Mouse (Mus musculus) ES-Bruce4 (cell line): Measurements from ENCODE around the gene Slc25a33. TPM values are rescaled to one million over a fixed set of nuclear protein-coding genes. Genes with fewer than 3 reads are reported as not detected.

ENCODE experiments used
- H3K27ac ChIP-seq: 2 replicates; pipeline ENCODE4 v1.5.1; 2012; ENCODE audit warnings: low read length, inconsistent platforms; ENCODE audit not compliant: insufficient read depth
- H3K27me3 ChIP-seq: 2 replicates; pipeline ENCODE4 v1.6.1; 2012; ENCODE audit warnings: mild to moderate bottlenecking, low read length, inconsistent platforms; ENCODE audit not compliant: control insufficient read depth, poor library complexity, insufficient read depth, severe bottlenecking
- H3K36me3 ChIP-seq: 2 replicates; pipeline ENCODE4 v1.6.1; 2012; ENCODE audit warnings: inconsistent platforms, mild to moderate bottlenecking, low read length, moderate library complexity; ENCODE audit not compliant: control insufficient read depth, poor library complexity, insufficient read depth, severe bottlenecking
- H3K4me1 ChIP-seq: one replicate; pipeline ENCODE4 v1.8.1; 2011; ENCODE audit warnings: low read length; ENCODE audit not compliant: control insufficient read depth, insufficient read depth
- H3K4me3 ChIP-seq: 2 replicates; pipeline ENCODE4 v1.5.1; 2011; ENCODE audit warnings: low read depth, mild to moderate bottlenecking, low read length
- H3K9ac ChIP-seq: 2 replicates; pipeline ENCODE4 v1.6.1; 2012; ENCODE audit warnings: low read depth, mild to moderate bottlenecking, inconsistent platforms; ENCODE audit not compliant: poor library complexity, severe bottlenecking
- H3K9me3 ChIP-seq: replicated peaks from 2 replicates; pipeline ENCODE4 v1.6.1; 2012; ENCODE audit warnings: mild to moderate bottlenecking, low read length, inconsistent platforms; ENCODE audit not compliant: control insufficient read depth, poor library complexity, insufficient read depth, severe bottlenecking
- CTCF ChIP-seq: IDR thresholded peaks from one replicate; pipeline ENCODE4 v1.8.1; 2011; ENCODE audit warnings: low read depth, low read length
- EP300 ChIP-seq: IDR thresholded peaks from 2 replicates; pipeline ENCODE4 v1.6.1; 2011; ENCODE audit warnings: low read depth, low read length; ENCODE audit not compliant: insufficient read depth
- POLR2A ChIP-seq: IDR thresholded peaks from one replicate; pipeline ENCODE4 v1.8.1; 2011; ENCODE audit warnings: low read length; ENCODE audit not compliant: insufficient read depth
- polyA plus RNA-seq: library from polyadenylated mRNA; stranded (reverse); fragments of >200 nt; gene quantifications from 2 replicates; pipeline ENCODE4 v1.2.4, GENCODE M21; 2011; ENCODE audit warnings: low read depth; ENCODE audit not compliant: missing spikeins, insufficient read depth, insufficient read length

Slc25a33 gene
- polyA plus RNA-seq, 1 experiment = 11.9 TPM

- H3K4me1 ChIP-seq = peaks cover 12% of the 10 kb centered on the region
- H3K27ac ChIP-seq = no peak overlapping the region
- no peak for TF ChIP-seq CTCF
- no peak for TF ChIP-seq POLR2A
- no peaks in the 10 kb centered on the region for H3K36me3 ChIP-seq
- no peak overlapping the region for H3K4me3 ChIP-seq
- H3K9ac ChIP-seq = no peak overlapping the region
- no peaks in the 10 kb centered on the region for H3K27me3 ChIP-seq
- H3K9me3 ChIP-seq = no peaks in the 10 kb centered on the region
These were observed 23.1 kb upstream of the Slc25a33 start for GRCm38 (mm10) chr4:149797220-149797610.

- no peaks in the 10 kb centered on the region for H3K9me3 ChIP-seq
- H3K36me3 ChIP-seq = no peaks in the 10 kb centered on the region
- H3K4me1 ChIP-seq = peaks cover 13% of the 10 kb centered on the region
- H3K27me3 ChIP-seq = no peaks in the 10 kb centered on the region
- H3K4me3 ChIP-seq = no peak overlapping the region
- H3K9ac ChIP-seq = no peak overlapping the region
- TF ChIP-seq CTCF = no peak
- TF ChIP-seq EP300 = no peak
- no peak for TF ChIP-seq POLR2A
- H3K27ac ChIP-seq = no peak overlapping the region
These were observed 22.6 kb upstream of the Slc25a33 start for GRCm38 (mm10) chr4:149796567-149797219.

- peaks cover 8% of the 10 kb centered on the region for H3K4me1 ChIP-seq
These were observed 20.9 kb upstream of the Slc25a33 start for GRCm38 (mm10) chr4:149794966-149795477.

GRCm38 (mm10) chr4:149794010-149794338 lies 19.9 kb upstream of the Slc25a33 start:
- H3K27ac ChIP-seq = peak overlapping the region; percentile 40; the same call in 1 of the 2 replicates
- no peaks in the 10 kb centered on the region for H3K27me3 ChIP-seq
- TF ChIP-seq EP300 (peak; percentile 89), CTCF (no peak), POLR2A (no peak)
- peak overlapping the region; percentile 15; the same call in 1 of the 2 replicates for H3K4me3 ChIP-seq
- H3K36me3 ChIP-seq = no peaks in the 10 kb centered on the region
- no peaks in the 10 kb centered on the region for H3K9me3 ChIP-seq
- peaks cover 6% of the 10 kb centered on the region for H3K4me1 ChIP-seq
- no peak overlapping the region for H3K9ac ChIP-seq

More at GRCm38 (mm10) chr4:149794966-149795477, 20.9 kb upstream of the Slc25a33 start:
- Histone ChIP-seq H3K27ac (no peak overlapping the region), H3K36me3 (no peaks in the 10 kb centered on the region), H3K4me3 (no peak overlapping the region), H3K27me3 (no peaks in the 10 kb centered on the region), H3K9me3 (no peaks in the 10 kb centered on the region), H3K9ac (no peak overlapping the region)
- TF ChIP-seq POLR2A = no peak
- no peak for TF ChIP-seq CTCF
- no peak for TF ChIP-seq EP300

GRCm38 (mm10) chr4:149793156-149794009 lies 19.3 kb upstream of the Slc25a33 start:
- Histone ChIP-seq H3K9me3 (no peaks in the 10 kb centered on the region), H3K27ac (peak overlapping the region; percentile 40; the same call in 1 of the 2 replicates), H3K27me3 (no peaks in the 10 kb centered on the region), H3K4me3 (peak overlapping the region; percentile 15; the same call in 1 of the 2 replicates), H3K9ac (no peak overlapping the region), H3K4me1 (peaks cover 6% of the 10 kb centered on the region), H3K36me3 (no peaks in the 10 kb centered on the region)
- TF ChIP-seq EP300 (no peak), POLR2A (no peak), CTCF (peak; percentile 67)

GRCm38 (mm10) chr4:149792159-149792800 lies 18.2 kb upstream of the Slc25a33 start:
- H3K9me3 ChIP-seq = no peaks in the 10 kb centered on the region
- no peak overlapping the region for H3K9ac ChIP-seq
- no peak for TF ChIP-seq EP300
- no peak for TF ChIP-seq POLR2A
- no peak for TF ChIP-seq CTCF
- H3K4me1 ChIP-seq = peaks cover 4% of the 10 kb centered on the region
- H3K4me3 ChIP-seq = no peak overlapping the region
- H3K27me3 ChIP-seq = no peaks in the 10 kb centered on the region
- no peak overlapping the region for H3K27ac ChIP-seq
- H3K36me3 ChIP-seq = no peaks in the 10 kb centered on the region
